In genomic region chr6:93087329-93087728, GRCm38 (mm10) we compare ENCODE assay signal across 19 mouse cellular contexts.
A peak's percentile ranks its signal among the peaks of the same experiment; 100 is the strongest.
DNase-seq lines count a peak whose midpoint lies in the region; ATAC-seq and TF ChIP-seq lines count a peak whose summit lies in the region.
"Had no signal": no experiment of that assay in that cellular context is flagged by ENCODE, and none has a peak within 500 bp of the region (broad histone marks: within the 10 kb centered on the region; RNA-seq: fewer than 3 reads in every experiment).

No protein-coding gene starts in this region.

- no peak overlapping the region for H3K4me3 ChIP-seq in kidney, adult 2 months (ENCODE audit: insufficient read depth, low read depth, low read length)
- H3K4me3 ChIP-seq: heart, embryonic 13.5 days; hindbrain, embryonic 13.5 days; lung, embryonic 15.5 days had no signal

- no peaks in the 10 kb centered on the region for H3K36me3 ChIP-seq in kidney, adult 2 months (ENCODE audit: control insufficient read depth, insufficient read depth, low read length)
- H3K36me3 ChIP-seq: G1E; heart, embryonic 13.5 days; hindbrain, embryonic 13.5 days; lung, embryonic 15.5 days had no signal

- DNase-seq in cerebellum, adult 9-10 months = peak; percentile 3
- DNase-seq in kidney, adult 2 months = peak; percentile 92
- no peak for DNase-seq in kidney, postnatal 4 days
- peak; percentile 8 for DNase-seq in right cerebral cortex, adult 18-20 months
- no peak for DNase-seq in right cerebral cortex, postnatal 36 days (ENCODE audit: low spot score in 2 of 2)
- DNase-seq in testis, postnatal 10 days (ENCODE audit: low spot score) = no peak
- DNase-seq: cerebellum, adult 8-10 months; embryo, embryonic 11 days; lung, postnatal 4 days; spleen, adult 18-20 months; thymus, postnatal 36 days had no signal

- ATAC-seq in cerebellum, adult (ENCODE audit: insufficient number of reproducible peaks, low FRiP score, low TSS enrichment) = no peak
- ATAC-seq: activated CD4-positive, CD25-positive, alpha-beta regulatory T cell, adult 4 months; midbrain, embryonic 16.5 days had no signal

- H3K4me1 ChIP-seq in kidney, adult 2 months (ENCODE audit: control insufficient read depth, insufficient read depth, low read length) = no peaks in the 10 kb centered on the region; the same call in 1 of the 2 replicates
- H3K4me1 ChIP-seq: heart, embryonic 13.5 days; hindbrain, embryonic 13.5 days had no signal

- no peak for TF ChIP-seq CTCF in kidney, adult 2 months (conservative IDR thresholded peaks at IDR 0.05; ENCODE audit: insufficient read depth, insufficient read length, low read depth, low read length)

- 53% methylated on average over 2 of the region's 2 CpGs for WGBS in kidney, adult 2 months

- H3K27me3 ChIP-seq in kidney, adult 2 months (replicated peaks; ENCODE audit: control insufficient read depth, insufficient read depth, low read length) = no peaks in the 10 kb centered on the region
- H3K27me3 ChIP-seq: heart, embryonic 13.5 days; hindbrain, embryonic 13.5 days; lung, embryonic 15.5 days had no signal

- H3K27ac ChIP-seq in kidney, adult 2 months (ENCODE audit: insufficient read depth, low read depth, low read length) = no peak overlapping the region
- H3K27ac ChIP-seq: heart, embryonic 13.5 days; hindbrain, embryonic 13.5 days; liver, embryonic 14.5 days; lung, embryonic 15.5 days had no signal

- no peak for TF ChIP-seq POLR2A in kidney, adult 2 months (IDR thresholded peaks at IDR 0.05; ENCODE audit: low read depth, low read length)

Comparison
In these comparisons a context has a peak if more than half of its experiments do, and no peak if none do; other contexts are left out.
1. DNase-seq: peak in cerebellum, adult 9-10 months (single experiment), kidney, adult 2 months (single experiment) and right cerebral cortex, adult 18-20 months (single experiment); none in kidney, postnatal 4 days (0 of 2), right cerebral cortex, postnatal 36 days (0 of 2) and testis, postnatal 10 days (single experiment).